Mouse (Mus musculus): Measurements from ENCODE around the gene Nxf1.

Nxf1 gene

DNA sequence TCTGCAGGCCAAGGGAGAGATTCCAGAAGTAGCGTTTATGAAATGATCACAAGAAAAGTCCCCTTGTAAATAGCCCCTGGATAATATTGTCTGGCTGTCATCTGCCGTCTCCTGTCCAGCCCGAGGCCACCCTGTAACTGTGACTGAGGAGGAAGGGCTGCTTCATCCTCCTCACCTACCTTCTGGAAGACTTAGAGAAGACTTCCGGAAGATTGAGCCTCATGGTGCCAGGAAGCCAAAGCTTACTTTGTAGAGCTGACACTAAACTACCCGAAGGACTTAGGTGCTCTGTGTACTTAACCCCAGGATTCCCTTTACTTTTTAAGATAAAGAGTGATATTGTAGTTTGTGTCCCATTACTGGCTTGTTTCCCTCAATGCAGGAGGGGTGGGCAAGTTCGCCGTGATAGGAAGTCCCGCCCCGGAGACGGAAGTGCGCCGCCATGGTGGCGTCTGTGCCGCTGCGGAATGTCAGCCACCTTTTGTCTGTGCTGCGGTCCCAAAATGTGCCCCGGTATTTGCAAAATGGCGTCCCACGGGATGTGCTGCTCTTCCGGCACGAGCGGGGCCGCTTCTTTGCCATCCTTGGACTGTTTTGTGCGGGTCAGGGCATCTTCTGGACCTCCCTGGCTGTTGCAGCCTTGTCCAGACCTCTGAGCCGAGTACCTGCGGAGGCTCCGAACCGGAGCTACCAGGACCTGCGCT, 13.8 kb downstream of the Nxf1 start, which contains the start of gene Tmem223:
Gene Tmem223, plus strand, starts transcription at position 430 of the 704 bp plus-strand sequence.
- DNase-seq = peak; percentile 89 to 90

DNA sequence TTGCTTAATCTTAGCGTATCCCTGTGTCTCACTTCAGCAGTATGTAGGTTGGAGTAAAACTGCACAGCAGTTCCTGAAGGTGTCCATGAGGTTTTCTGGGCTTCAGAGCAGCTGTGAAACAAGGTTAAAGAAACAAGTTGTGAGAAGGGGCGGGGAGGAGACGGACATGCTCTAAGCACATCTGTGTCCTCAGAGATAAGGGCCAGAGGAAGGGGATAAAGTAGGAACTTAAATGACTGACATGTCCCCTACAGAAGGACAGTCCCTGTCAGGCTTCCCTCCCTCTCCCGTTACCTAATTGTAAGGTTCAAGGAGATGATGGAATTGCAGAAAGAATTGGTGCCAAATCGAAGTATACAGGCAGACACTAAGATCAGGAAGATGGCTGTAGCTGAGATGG, 16.1 kb downstream of the Nxf1 start:
- DNase-seq = no peak

DNA sequence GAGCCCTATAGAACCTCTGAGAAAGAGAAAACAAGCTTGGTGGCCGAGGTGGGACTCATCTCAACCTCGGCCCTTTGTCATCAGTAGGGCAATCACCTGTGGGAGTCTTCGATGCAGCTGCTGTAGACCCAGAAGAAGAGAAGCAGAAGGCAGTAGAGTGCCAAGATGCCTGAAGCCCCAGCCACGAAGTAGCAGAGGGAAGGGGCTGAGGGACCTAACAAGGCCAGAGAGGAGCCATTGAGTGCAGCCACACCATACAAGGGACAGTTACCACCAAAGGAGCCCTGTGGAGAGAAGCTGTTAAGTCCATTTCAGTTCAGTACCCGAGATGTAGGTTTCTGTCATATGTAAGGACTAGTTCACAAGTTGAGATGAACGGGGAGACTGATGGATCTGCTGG, 16.5 kb downstream of the Nxf1 start:
- no peak for DNase-seq

DNA sequence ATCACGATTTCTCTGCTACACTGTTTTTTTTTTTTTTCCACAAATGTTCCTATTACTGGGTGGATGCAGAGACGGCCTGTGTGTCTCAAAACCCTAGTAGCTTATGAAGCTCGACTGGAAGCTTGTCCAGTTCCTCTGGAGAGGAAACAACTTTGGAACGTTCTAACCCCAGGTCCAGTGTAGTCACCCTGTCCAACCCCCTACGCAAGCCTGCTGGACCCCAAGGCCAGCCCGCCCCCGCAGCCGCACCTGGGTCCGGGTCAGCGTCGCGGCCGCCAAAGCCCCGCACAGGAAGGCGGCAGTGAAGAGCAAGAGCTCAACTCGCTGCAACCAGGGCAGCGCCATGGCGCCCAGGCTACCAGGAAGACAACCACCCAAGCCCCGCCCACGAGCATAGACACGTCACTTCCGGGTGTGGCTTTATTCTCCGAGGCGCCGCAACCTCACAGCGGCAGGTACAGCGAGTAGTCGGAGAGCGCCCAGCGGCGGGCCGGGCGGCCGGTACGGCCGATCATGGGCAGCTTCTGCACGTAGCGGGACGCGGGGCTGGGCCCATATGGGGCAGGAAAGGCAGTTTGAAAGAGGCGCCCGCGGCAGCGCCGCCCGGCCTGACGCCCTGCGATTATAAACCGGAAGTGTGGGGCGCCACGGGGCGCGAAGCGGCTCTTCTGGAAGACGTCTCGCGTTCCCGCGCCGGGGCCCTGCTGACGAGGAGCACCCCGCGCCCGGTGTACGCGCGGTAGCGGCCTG, 17.4 kb downstream of the Nxf1 start, which contains the start of gene Tmem179b:
Gene Tmem179b, minus strand, starts transcription at position 382 of the 750 bp plus-strand sequence.
- peak; percentile 99 for DNase-seq

DNA sequence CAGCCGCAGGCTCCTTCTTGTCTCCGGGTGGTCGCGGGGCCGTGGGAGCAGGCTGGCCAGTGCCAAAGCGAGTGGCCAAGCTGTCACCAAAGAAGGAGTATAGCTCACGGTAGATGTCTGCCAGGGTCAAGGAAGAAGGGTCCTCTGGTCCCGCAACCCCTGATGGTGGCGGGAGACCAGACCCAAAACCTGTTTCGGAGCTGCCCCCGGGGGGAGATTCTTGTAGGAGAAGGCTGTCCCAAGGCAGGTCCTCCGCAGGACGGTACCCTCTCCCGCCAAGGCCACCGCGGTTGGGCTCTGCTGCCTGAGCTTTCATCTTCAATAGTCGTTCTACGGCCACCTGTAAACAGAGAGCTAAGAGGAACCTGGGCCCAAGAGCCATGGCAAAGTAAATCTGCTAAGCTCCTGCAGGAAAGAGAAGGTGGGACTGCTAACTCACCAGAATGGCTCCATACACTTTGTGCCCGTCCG, 18.1 kb downstream of the Nxf1 start:
- DNase-seq = no peak

DNA sequence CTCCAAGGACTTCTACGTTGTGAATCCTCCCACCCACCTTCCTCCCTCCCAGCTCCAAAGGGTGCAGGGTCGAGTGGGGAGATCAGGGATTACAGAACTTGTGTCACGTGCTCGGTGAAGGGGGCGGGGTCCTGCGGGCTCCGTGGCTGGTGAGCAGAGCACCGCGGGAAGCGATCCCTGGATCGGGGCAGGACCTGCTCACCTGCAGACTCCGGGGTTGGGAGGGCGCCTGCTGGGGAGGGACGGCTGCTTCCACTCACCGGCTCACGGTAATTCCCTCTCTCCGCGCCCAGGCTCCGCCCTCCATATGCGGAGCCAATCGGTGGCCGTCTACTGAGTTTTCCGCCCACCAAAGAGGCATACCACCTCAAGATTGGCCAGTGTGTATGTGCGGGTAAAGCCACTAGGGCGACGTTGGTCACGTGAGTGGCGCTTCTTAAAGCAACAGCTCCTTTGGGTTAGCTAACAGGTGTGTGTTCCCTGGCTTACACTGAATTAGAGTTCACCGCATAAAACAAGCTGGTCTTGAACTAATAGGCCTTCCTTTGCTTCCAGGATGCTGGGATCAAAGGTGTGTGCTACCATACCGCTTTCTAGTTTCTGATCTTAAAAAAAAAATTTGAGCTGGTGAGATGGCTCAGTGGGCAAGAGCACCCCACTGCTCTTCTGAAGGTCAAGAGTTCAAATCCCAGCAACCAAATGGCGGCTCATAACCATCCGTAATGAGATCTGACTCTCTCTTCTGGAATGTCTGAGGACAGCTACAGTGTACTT, 29.3 kb downstream of the Nxf1 start, which contains the start of gene Taf6l:
Gene Taf6l, minus strand, starts transcription at position 410 of the 774 bp plus-strand sequence.
- DNase-seq = peak; percentile 92 to 94

DNA sequence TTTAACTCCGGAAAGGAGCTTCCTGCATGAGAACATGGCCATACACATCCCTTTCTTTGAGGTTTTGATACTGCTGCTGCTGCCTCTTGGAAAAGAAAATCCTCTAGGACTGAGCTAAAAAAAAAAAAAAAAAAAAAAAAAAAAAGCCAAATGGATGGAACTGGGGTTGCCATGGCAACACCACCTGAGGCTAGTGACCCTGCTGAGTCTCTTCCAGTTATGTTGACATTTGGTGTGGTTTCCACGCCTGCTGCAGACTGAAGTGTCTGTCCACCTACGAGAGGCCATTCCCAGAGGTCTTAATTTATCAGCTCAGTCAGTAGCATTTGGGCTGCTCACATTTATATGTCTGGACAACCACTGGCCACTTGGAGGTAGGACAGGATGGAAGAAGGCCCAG, 31.6 kb downstream of the Nxf1 start:
- DNase-seq = peak; percentile 68 to 72

DNA sequence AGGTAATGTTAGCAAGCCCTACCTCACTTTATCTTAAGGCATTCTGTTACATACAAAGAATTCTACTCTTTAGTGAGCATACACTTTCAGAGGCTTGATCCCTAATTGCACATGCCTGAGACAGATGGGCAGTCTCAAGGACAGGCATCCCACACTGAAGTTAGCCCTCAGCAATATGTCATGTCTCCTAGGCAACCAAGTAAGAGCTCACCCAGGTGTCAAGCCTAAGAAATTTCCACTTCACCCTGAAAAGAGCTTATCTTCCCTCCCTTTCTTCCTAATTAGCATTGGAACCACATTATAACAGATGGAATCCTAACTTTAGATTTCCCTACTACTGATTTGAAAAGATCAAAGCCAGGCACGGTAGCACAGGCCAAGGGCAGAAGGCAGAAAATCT, 32.3 kb downstream of the Nxf1 start:
- no peak for DNase-seq

DNA sequence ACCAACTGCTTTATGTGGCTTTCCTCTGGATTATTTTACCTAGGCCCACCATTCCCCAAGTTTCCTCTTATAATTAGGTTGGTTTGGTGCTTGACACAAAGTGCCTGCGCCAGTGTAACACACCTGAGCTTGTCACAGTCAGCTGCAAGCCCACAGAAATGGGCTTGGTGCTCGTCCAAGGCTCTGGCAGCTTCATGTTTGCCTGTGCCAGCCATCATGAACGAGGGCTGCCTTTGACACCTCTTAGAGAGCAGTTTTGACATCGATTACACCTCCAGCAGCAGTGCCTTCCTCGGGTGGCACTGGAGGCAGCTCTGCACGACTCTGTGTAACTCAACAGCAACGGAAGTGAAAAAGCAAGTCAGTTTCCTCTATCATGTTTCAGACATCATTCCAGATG, 33.3 kb downstream of the Nxf1 start:
- DNase-seq = peak; percentile 64 to 72

DNA sequence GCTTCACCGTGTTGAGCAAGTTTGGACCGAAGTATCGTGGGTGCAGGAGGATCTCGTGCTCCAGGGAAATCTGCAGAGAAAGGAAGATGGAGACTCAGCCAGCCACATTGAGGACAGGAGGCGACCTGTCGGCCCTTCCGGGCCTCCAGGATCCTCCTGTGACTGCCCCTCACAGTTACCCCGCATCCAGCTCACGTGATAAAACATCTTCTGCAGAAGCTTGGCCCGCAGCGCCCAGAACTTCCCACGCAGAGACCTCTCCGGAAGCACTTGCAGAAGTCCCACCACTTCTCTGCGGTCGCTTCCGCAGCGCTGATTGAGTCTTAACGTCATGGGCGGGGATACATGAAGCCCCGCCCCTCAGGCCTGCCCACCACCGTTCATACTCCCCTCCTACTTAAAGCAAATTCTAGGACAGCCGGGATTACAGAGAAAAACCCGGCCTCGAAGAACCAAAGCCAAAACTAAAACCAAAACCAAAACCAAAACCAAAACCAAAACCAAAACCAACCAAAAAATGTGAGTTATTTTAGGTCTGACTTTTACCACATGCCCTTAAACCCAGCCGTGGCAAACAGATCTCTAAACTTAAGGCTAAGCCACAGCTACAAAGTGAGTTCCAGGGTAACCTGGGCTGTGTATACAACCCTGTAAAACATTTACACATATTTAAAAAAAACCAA, 41.5 kb downstream of the Nxf1 start, which contains the start of gene Polr2g:
Gene Polr2g, minus strand, starts transcription at position 314 of the 683 bp plus-strand sequence.
- peak; percentile 92 to 94 for DNase-seq

DNA sequence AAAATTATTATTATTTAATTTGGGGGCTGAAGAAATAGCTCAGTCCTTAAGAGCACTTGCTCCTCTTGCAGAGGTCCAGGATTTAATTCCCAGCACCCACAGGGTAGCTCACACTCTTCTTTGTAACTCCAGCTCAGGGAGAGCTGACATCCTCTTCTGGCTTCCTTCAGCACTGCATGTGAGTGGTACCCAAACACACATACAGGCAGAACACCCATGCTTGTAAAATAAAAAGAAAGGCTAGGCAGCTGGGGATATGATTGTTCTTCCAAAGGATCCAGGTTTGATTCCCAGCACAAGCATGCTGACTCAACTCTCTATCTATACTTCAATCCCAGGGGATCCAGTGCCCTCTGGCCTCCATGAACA, 42.1 kb downstream of the Nxf1 start:
- no peak for DNase-seq

DNA sequence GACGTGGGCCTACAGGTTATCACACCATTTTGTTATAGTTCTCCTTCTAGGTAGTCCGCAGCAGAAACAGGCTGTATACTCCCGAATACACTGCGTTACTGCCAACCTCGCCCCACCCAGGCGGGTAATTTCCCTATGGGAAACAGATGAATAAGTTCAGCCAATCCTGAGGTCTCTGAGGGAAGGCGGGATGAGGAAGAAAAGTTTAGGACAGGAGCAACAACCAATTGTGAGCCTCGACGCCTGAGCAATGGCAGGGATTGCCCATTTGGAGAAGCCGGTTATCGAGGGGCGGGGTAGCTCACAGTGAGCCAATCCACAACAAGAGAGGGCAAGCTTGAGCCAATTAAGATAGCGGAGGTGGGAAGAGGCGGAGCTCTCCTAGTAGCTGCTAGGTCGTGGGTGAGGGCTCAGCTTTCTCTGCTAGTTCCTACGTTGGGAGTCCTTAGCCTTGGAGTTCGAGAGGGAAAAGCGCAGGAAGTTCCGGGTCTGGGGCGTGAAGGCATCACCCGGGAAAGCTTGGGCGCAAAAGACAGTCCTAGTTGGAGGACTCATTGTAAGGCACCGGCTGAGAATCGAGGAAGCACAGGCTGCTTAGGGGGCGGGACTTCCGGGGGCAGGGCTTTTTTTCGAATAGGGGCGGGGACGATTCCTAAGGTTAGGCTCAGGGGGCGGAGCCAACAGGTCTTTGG, 45.4 kb downstream of the Nxf1 start, which contains the start of gene Zbtb3:
Gene Zbtb3, plus strand, starts transcription at position 426 of the 692 bp plus-strand sequence.
- DNase-seq = peak; percentile 94 to 96

DNA sequence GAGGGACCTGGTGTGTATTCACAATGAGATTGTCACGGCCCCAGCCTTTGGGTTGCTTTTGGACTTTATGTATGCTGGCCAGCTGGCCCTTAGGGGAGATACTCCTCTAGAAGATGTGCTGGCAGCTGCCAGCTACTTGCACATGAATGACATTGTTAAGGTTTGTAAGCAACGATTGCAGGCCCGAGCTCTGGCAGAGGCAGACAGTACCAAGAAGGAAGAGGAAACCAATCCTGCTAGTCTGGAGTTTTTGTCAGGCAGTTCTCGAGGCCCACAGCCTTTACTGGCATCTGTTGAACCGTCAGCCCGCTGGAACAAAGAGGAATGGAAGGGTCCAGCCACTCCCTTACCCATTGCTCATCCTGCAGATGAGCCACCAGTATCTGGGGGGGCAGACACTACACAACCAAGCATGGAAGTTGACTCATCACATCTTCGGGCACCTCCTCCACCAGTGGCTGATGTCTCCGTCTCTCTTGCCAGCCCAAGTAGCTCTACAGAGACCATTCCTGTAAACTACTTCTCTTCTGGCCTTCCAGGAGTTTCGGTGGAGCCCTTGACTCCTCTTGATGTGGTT, 46.4 kb downstream of the Nxf1 start:
- no peak for DNase-seq

DNA sequence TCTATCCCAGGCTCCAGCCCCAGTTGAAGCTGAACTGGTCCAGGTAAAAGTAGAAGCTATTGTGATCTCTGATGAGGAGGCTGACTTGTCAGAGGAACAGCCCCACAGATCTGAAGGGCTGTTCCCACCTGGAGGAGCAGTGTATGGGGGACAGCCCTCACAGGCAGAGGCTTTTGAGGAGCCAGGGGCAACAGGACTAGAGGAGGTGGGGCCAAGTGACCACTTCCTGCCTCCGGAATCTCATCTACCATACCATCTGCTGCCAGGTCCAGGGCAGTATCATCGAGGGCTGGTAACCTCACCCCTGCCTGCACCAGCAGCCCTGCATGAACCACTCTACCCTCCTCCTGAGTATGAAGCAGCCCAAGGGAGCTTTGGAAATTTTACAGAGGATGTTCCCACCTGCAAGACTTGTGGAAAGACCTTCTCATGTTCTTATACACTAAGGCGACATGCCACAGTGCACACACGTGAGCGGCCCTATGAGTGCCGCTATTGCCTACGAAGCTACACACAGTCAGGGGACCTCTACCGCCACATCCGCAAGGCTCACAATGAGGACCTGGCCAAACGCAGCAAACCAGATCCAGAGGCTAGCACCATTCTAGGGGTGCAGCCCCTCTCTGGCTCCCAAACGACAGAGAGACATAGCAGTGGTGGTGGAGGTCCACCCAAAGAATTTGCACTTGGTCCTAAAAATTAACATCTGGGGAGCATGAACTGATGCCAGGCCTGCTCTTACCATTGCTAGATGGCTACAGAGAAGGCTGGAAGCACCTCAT, 47.2 kb downstream of the Nxf1 start:
- DNase-seq = no peak

DNA sequence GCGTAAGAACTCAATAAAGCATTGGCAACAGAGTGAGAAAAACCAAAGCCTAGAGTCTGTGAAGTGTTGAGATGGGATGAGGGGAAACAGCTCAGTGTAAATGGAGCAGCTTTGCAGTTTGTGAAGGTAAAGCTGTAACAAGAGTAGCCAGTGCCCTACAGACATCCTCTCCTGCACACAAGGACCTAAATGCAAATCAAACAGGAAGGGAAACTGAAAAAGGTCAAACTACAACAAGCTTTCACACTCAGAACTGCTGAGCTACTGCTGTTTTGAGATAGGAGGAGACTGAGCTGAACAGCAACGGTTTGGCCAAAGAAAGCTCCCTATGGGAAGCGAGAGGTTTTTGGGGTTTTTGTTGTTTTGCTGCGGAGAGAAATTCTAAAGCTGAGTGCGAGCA, 49.9 kb downstream of the Nxf1 start:
- DNase-seq = no peak

DNA sequence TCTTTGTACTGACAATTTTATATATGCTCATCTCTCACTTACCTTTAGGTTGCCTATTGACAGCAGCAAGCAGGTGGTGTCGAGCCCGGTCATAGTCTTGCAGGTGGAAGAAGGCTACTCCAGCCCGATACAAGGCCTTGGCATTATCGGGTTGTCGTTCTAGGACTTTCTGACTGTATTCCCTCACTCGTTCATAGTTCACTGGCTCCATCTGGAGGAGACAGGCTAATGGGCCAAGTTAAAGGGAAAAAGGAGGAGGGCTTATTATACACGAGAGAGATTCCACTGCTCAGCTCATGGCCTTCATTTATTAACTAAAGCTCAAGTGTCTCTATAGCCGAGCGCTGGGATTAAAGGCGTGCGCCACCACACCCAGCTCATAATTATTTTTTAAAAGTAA, 58.9 kb downstream of the Nxf1 start:
- peak; percentile 62 for DNase-seq

DNA sequence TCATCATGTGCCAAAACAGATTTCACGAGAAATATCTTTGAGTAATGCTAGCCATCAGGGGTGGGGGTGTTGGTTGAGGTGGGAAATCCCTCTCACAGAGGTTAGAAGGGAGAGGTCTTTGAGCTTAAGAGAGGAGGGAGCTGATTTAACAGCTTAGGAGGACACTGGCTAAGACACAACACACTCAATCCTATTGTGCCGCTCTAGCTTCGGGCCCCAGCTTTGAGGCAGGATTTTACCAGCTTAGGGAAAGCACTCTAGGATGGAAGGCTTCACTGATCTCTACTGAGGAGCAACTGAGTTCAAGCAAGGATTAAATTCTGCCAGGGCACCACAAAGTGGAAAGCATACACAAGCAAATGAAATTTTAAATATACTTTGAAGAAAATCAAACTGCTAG, 60.1 kb downstream of the Nxf1 start:
- DNase-seq = no peak

DNA sequence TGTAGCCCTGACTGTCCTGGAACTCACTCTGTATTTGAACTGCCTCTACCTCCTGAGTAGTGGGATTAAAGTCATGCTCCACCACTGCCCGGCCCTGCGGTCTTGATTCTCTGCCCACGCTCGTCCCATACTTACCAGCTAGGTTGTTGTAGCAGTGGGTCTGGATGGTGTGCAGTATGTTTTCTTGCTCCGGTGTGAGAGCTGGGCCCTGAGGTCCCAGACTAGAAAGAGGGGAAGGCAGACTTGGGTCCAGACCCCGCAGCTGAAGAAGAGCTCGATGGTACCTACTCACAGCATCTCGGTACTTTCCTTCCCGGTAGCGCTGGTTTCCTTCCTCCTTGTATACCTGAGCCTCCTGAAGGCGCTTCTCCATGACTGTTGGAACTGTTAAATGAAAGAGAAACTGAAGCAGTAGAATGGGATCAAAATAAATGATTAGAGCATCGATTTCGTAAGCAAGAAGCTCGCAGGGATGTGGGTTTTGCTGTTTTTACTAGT, 61.5 kb downstream of the Nxf1 start:
- DNase-seq = no peak

DNA sequence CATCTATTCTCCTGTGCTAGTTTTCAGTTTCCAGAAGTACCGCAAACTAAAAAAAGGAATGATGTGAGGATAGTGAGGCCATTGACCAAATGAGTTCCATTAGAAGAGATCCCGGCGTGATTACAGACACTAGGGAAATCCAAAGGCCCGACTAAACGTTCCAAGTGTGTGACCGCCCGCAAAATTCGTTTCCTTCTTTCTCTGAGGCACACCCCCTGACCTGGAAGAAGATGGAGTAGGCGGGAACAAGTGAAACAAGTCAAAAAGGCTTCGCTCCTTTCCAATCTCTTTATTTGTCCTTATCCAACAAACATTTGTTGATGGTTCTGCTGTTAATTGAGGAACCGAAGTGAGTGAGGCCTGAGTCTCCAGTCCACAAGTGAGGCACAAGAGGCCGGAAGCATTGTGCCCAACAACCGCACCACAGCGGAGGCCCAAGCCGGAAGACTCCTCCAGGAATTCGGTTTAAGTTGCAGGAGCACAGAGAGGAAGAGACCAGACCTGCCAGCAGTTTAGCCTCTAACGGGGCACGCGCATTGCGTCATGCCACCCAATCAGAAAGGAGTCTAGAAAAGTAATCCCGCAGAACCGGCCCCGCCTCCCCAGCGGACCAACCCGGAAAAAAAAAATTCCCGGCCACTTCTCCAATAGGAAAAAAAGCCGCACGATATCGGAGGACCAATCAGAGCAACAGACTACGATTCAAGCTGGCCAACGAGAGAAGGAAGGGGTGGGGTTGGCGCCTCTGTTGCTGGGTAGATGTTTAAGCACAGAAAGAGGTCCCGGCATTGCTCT, 62.1 kb downstream of the Nxf1 start, which contains the start of gene Ttc9c:
Gene Ttc9c, minus strand, starts transcription at position 533 of the 795 bp plus-strand sequence.
- peak; percentile 97 to 98 for DNase-seq
